Mouse (Mus musculus): ENCODE results near the gene Eloa.
"Not testable (repeated sequence)": the region's sequence is repeated elsewhere in the genome, so short reads cannot be mapped to it uniquely, and the experiment has no call there.

Eloa gene

GRCm38 (mm10) chr4:136021549-136022047 is at the start of gene Eloa:
TSS of gene Eloa (minus strand) at chr4:136021763.
- DNase-seq (ENCODE audit: low spot score), result peak; percentile 100

- DNase-seq (ENCODE audit: low spot score), result peak; percentile 65
These were observed 49.7 kb upstream of the Eloa start for GRCm38 (mm10) chr4:136071178-136071714.

GRCm38 (mm10) chr4:136070592-136070991 is 49.0 kb upstream of the Eloa start:
- DNase-seq (ENCODE audit: low spot score), result no peak

- DNase-seq (ENCODE audit: low spot score), result peak; percentile 77
These were observed 48.4 kb upstream of the Eloa start for GRCm38 (mm10) chr4:136069954-136070353.

- no peak for DNase-seq (ENCODE audit: low spot score)
These were observed 47.8 kb upstream of the Eloa start for GRCm38 (mm10) chr4:136069313-136069712.

DNA sequence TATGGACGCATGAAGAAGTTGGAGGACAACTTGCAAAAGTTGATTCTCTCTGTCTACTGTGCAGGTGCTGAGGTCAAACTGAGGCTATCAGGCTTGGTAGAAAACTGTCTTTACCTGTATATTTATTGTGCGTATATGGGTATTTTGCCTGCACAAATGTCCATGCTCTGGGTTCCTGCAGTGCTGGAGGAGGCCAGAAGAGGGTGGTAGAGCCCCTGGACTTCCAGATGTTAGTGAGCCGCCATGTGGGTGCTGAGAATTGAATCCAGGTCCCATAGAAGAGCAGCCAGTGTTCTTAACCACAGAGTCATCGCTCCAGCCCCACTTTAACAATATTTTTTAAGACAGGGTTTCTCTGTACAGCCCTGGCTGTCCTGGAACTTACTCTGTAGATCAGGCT is 41.6 kb upstream of the Eloa start:
- no peak for DNase-seq (ENCODE audit: low spot score)

GRCm38 (mm10) chr4:136059800-136060488 is 38.4 kb upstream of the Eloa start:
- DNase-seq (ENCODE audit: low spot score), result not testable (repeated sequence)

GRCm38 (mm10) chr4:136057916-136058315 is 36.4 kb upstream of the Eloa start:
- no peak for DNase-seq (ENCODE audit: low spot score)

- DNase-seq (ENCODE audit: low spot score), result no peak
These were observed 34.5 kb upstream of the Eloa start for GRCm38 (mm10) chr4:136056030-136056429.

GRCm38 (mm10) chr4:136053843-136054242 is 32.3 kb upstream of the Eloa start:
- no peak for DNase-seq (ENCODE audit: low spot score)

DNA sequence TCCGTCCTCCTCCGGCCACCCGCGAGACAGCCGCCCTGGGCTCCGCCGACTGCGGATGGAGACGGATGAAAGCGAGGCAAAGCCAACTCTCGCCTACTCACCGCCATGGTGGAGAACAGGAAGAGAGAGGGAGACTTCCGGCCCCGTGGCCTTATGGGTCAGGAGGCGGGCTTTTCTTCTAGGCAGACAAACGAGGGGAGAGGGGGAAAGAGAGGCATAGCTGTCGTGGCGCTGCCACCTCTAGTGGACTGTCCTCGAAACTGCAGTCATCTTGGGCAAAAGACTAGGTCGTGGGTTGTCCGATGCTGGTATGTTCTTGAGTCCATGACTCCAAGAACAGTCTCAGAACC is 31.7 kb upstream of the Eloa start, which contains the start of gene Rpl11:
Gene Rpl11 (minus strand): TSS at position 182 of the 350 bp plus-strand sequence.
- peak; percentile 94 for DNase-seq (ENCODE audit: low spot score)

GRCm38 (mm10) chr4:136052534-136053246 is 31.1 kb upstream of the Eloa start:
- DNase-seq (ENCODE audit: low spot score), result peak; percentile 33

- DNase-seq (ENCODE audit: low spot score), result no peak
These were observed 30.5 kb upstream of the Eloa start for GRCm38 (mm10) chr4:136052060-136052459.

DNA sequence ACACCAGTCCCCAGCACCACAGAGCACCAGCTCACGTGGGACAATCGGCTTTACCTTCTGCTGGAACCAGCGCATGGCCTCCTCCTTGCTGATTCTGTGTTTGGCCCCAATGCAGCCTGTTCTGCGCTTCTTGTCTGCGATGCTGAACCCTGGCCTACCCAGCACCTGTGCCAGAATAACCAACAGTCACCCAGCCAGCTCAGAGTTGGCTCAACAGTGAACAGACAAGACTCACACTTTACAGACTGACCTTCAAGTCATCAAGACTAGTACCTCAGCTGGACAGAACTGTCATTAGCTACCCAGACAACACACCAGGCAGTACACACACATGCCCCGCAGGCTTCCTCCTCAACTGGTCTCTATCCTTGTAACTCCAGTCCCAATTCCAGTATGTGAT is 28.7 kb upstream of the Eloa start:
- DNase-seq (ENCODE audit: low spot score), result no peak

DNA sequence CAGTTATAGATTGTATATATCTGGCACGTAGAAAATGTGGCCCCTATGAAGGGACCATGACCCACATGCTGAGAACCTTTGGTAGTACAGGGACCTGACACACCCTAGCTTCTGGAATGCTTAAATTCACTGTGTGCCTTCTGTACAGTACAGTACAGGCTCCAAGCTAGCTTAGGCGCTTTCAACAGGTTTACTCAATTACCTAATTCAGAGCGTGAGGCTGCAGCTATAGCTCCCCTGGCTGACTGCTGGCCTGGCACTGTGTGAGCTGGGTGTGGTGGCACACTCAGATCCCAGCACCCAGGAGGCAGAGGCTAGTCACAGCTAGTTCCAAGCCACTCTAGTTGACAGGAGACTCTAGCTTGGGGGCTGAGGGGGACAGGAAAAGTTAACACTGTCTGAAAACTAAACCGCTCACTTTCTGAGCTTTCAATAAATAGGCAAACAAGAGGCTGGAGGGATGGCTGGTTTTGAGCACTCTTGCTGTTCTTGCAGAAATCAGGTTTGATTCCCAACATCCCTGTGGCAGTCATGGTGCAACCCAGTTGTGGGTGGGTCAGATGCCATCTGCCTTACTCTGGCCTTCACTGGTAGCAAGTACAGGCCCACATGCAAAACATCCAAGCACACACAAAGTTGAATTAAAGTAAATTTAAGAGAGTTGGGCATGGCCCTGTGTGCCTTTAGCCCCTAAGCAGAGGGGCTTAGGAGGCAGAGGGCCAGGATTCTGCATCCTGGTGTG is 26.9 kb upstream of the Eloa start:
- no peak for DNase-seq (ENCODE audit: low spot score)

DNA sequence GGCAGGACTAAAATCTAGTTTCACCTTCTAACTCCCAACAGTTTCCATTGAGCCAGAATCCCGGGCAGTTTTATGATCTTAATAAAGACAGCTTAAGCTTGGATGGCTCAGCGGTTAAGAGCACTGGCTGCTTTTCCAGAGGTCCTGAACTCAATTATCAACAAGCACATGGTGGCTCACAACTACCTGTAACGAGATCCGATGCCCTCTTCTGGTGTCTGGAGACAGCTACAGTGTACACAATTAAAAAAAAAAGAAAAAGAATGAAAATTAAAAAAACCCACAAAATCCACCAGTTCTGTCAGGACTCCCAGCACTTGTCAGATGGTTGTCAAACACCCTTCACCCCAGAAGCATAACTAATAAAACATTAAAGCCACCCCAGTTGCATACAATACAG is 26.1 kb upstream of the Eloa start:
- no peak for DNase-seq (ENCODE audit: low spot score)

DNA sequence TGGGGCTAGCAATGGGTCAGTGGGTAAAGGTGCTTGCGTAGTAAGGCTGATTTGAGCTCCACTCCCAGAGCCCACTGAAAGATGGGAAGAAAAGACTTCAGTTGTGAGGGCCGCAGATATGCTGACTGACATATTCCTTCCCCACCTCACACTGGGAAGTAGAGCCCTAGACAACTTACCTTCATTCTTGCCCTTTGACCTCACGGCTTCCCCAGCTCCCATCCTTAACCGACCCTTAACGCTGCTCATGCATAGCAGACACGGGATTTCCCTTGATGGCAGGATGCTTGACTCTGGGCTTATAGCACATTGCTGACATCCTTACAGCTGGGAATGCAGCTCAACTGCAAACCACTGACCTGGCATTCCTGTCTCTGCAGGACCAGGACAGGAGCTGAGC is 25.3 kb upstream of the Eloa start:
- DNase-seq (ENCODE audit: low spot score), result peak; percentile 47

GRCm38 (mm10) chr4:136045091-136045490 is 23.5 kb upstream of the Eloa start:
- DNase-seq (ENCODE audit: low spot score), result no peak

DNA sequence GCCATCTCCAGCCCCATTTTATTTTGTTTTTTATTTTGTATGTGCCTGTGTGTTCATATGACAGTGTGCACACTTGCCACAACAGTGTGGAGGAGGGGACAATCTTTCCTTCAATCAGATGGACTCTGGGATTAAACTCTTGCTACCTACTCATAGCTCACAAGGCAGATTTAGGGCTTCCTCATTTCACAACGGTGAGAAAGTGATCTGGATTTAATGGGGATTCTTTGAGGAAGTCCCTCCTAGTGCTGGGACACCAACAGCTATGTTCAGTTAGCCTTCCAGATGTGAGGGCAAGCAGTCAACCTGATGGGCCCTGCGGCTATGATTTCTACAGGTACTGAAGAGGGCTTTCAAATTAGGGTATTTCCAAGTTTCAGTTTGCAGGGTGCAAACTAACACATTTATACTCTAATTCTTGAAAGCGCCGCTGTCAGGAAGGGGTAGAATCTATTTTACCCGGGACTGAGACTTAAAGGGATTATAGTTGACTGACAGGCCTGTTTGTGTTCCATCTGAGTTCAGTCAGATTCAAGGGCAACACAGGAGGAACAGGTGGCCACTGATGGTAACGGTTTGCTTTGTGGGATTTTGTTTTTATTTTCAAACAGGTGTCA is 22.3 kb upstream of the Eloa start:
- DNase-seq (ENCODE audit: low spot score), result no peak

- DNase-seq (ENCODE audit: low spot score), result no peak
These were observed 13.5 kb upstream of the Eloa start for GRCm38 (mm10) chr4:136035078-136035477.

DNA sequence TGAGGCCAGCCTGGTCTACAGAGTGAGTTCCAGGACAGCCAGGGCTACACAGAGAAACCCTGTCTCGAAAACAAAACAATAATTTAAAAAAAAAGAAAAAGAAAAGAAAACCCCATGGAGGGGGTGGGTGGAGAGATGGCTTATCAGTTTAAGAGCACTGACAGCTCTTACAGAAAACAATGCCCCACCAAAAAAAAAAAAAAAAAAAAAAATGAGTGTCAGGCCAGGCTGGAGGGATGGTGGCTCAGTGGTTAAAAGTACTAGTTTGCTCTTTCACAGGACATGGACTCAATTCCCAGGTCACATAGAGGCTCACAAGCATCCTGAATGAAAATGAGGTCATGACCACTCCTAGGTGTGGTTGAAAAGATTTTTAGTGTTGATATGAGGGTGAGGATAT is 11.7 kb upstream of the Eloa start:
- DNase-seq (ENCODE audit: low spot score), result no peak

All from yolk sac, embryonic 10.5 days (tissue).